Mouse (Mus musculus): ENCODE data around the gene Abca1.

Abca1 gene

DNA sequence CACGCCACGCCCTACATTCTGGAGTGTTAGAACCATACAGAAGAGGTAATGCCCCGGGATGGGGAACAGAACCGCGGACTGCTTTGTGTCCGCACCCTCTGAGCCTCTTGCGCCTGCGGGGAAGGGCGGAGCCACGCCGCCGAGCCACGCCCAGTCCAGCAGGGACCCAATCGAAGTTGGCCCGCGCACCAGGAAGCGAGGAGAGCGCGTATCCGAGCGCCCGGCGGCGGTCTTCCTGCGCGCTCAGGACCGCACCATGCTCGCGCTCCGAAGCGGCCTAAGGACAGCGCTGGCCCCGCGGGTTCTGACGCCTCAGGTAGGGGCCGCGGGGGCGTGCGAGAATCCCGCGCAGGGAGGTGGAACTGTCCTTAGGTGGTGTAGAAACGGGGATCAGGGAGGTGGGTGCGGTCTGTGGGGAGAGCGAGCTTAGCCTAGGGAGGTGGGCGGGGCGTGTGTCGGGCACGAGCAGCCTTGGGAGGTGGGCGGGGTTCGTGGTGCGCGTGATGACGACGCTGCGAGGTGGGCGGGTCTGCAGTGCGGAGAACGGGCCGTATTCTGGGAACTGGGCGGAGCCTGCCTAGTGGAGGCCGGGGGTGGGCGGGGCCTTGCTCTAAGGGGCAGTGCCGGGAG is 147.8 kb downstream of the Abca1 start, which contains the start of gene Nipsnap3b:
Nipsnap3b (plus strand) TSS at position 149 of the 630 bp plus-strand sequence.
- in situ Hi-C loops (cut with MboI) = loop anchor here (25.0 kb wide), 1 partner anchor 575 kb away; the partner anchor contains the start of gene Smc2

DNA sequence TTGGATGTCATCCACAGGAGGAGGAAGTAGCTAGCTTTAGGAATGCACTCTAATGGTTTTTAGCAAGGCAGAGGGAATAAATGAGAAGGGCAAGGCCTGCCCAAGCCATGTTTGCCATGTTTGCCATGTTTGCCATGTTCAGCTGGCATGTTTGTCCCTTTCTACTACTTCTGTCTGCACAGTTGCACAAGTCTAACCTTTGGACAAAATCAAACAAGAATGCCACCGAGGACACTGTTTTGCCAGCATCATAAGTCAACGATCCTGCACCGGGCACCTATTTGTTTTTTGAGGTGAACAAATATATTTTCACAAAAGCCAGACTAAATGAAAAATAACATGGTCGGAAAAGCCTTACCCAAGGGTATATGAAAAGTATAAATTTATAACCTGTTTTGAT is 149.8 kb downstream of the Abca1 start:
- in situ Hi-C loops (cut with MboI) = loop anchor here (25.0 kb wide), 1 partner anchor 573 kb away; the partner anchor contains the start of gene Smc2

DNA sequence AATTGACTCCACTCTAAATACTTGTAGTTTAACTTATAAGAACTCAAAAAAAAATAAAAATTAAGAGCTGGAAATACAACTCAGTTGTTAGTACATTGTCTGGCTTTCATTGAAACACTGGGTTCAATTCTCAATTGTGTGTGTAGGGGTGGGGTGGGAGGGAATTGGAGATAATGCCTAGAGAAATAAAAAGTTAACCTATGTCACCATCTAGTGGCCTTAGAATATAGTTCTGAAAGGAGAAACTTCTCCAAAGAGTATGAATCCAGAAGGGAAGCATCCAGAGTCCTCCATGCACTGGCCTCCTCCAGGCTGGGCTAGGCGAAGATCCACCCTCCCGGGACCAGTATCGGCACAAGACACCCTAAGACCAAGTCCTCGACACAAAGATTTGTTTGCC is 150.5 kb downstream of the Abca1 start:
- in situ Hi-C loops (cut with MboI) = loop anchor here (25.0 kb wide), 1 partner anchor 572 kb away; the partner anchor contains the start of gene Smc2

DNA sequence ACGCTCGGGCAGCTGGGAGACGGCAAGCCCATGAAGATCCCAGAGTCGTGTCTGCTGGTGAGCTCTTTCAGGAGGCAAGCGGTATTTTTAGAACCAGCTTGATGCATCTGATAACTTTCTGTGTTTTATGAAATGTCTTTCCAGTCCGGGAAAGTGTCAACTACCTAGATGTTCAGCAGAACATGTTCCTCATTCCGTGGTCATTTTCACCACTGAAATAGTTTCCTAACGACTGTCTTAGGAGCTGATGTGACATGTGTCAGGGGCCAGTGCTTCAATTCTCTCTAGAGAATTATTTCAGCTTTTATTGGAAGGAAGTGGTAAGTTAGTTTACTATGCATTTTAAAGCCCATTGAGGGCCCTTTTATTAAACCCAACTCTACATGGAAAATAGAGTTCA is 159.5 kb downstream of the Abca1 start:
- in situ Hi-C loops (cut with MboI) = loop anchor here (25.0 kb wide), 1 partner anchor 563 kb away; the partner anchor contains the start of gene Smc2

DNA sequence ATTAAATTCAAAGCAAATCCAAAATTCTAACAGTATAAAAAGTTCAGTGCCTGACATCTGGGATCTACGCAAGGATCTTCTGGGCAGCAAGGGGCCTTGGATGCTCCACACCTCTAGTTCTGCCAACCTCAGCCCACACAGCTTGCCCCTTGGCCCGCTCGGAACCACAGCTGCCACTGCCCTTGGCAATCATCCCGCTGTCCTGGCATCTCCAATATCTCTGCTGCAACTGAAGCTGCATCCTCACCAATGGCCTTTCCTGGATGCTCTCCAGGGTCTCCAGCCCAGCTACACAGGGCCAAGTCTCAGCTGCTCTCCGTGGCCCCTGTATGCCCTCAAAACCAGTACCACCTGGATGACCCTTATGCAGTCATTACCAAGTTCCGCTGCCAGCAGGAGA is 160.2 kb downstream of the Abca1 start:
- in situ Hi-C loops (cut with MboI) = no loop called here

DNA sequence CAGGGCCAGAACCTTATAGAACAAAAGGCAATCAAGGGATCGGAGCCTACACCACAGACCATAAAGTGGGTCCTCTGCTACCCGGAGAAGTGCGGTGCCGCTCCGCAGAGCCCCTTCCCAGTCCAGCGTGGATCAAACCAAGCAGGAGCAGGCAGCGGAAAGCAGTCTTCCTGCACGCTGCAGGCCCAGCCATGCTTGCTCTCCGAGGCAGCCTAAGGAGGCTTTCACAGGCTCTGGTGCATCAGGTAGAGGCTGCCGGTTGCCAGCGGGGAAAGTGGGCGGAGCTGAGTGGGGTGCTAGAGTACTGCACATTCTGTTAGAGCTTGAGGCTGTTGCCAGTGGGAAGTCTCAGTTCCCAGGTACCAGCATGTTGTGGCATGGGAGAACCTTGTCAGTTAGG is 170.4 kb downstream of the Abca1 start, which contains the start of gene Nipsnap3a:
Nipsnap3a (plus strand) TSS at position 25 of the 400 bp plus-strand sequence.
- in situ Hi-C loops (cut with MboI) = no loop called here

DNA sequence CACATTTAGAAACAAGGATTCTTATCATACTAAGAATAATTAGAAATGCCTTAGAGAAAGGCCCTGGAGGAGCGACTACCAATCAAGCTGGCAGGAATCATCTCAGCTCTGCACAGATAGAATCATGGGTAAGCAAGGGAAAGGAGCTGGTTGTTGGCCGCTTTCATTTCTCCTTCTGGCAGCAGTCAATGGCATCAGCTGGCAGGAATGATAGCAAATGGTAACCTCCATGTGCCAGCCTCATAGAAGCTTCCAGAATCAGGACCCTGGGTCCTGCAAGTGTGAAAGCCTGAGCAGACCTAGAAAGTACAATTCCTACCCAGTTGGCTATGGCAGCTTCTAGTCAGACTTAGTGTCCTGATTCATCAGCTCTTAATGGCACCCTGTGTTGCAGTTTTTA is 173.4 kb downstream of the Abca1 start:
- in situ Hi-C loops (cut with MboI) = no loop called here

DNA sequence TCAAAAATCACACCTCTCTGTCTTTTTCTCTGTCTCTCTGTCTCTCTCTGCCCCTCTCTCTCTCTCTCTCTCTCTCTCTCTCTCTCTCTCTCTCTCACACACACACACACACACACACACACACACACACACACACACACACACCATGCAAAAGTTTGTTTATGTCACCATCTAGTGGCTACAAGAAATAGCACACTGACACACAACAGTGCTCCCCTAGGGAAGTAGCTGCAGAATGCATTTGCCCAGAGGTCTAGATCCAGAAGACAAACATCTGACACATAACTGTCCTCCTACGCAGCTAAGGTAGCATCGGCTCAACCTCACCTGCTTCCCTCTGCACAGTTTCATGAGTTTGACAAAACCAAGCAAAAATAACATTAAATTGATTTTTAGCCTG is 174.5 kb downstream of the Abca1 start:
- in situ Hi-C loops (cut with MboI) = no loop called here

Data from mature B cell (primary cell).